Mouse (Mus musculus): ENCODE results near the gene Igfbp2. TPM values are rescaled to one million over a fixed set of nuclear protein-coding genes. Genes with fewer than 3 reads are reported as not detected.

Igfbp2 gene
- polyA plus RNA-seq, 1 experiment from 2014 or later = 446 TPM

DNA sequence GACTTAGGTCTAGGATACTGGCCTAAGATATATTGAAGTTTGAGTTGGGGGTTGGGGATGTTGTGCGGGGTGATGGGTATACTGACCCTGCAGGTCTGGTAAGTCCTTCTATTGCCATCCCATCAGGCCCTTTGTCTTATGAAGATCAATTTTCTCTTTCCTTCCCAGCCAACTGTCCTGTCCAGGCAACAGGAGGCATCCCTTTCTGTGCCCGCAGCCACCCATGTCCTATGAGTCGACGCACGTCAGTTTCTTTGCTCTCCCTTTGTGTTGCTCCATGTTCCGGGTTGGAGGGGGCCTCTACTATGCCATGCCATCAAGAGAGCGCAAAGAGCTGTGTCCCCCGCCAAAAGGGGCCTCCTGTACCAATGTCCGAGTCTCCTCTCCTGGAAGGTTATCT, 35.7 kb downstream of the Igfbp2 start:
- Histone ChIP-seq H3K27ac (replicated peaks; ENCODE audit: low read depth, low read length) (no peak overlapping the region), H3K4me3 (ENCODE audit: low read depth, low read length) (no peak overlapping the region), H3K4me1 (ENCODE audit: control insufficient read depth, insufficient read depth, low read length) (no peaks in the 10 kb centered on the region), H3K36me3 (ENCODE audit: control insufficient read depth, insufficient read depth, low read length) (peaks cover 65% of the 10 kb centered on the region), H3K27me3 (replicated peaks; ENCODE audit: control insufficient read depth, insufficient read depth, low read length) (no peaks in the 10 kb centered on the region), H3K9me3 (ENCODE audit: control insufficient read depth, low read length) (no peaks in the 10 kb centered on the region), H3K4me2 (ENCODE audit: low read depth, low read length) (no peak overlapping the region), H3K9ac (ENCODE audit: low read depth, low read length) (no peak overlapping the region)
- 91% methylated on average over 9 of the region's 9 CpGs for WGBS
- DNase-seq (ENCODE audit: low spot score) (no peak), ATAC-seq (ENCODE audit: low read depth) (no peak)

DNA sequence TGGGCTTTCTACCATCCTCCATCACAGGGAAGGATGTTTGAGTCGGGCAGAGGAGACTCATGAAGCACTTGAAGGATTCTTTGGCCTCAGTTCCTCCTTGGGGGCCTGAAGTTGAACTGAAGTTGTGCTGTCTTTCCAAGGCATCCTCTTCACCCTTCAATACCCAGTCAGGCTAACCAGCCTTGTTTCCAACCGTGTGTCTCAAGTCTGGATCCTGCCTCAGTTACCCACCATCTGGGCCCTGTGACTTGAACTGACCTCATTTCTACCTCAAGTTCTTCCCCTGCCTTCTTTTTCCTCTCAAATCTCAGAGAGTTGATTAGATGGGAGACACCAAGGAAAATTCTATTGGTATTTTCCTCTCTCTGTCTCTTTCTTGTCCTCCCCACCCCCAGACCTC, 36.2 kb downstream of the Igfbp2 start:
- no peak for ATAC-seq (ENCODE audit: low read depth)

DNA sequence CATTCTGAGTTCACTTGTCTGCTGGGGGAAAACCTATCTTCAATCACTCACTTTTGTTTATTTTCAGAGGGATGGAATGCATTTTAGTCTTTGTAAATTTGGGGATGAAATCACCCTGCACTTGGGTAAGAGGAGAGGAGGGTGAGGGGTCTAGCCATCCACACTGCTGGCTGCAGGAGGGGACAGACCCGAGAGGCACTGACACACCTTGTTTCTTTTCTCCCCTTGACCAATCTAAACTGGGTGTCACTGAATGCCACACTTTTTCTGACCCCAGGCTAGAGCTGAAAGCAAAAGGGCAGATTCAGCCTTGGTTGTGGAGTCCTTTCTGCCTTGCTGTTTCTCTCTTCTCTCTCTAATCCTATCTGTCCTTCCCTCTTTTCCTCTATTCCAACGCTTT, 37.4 kb downstream of the Igfbp2 start:
- Histone ChIP-seq H3K27me3 (replicated peaks; ENCODE audit: control insufficient read depth, insufficient read depth, low read length) (no peaks in the 10 kb centered on the region), H3K4me1 (ENCODE audit: control insufficient read depth, insufficient read depth, low read length) (no peaks in the 10 kb centered on the region), H3K4me2 (ENCODE audit: low read depth, low read length) (no peak overlapping the region), H3K27ac (replicated peaks; ENCODE audit: low read depth, low read length) (no peak overlapping the region), H3K36me3 (ENCODE audit: control insufficient read depth, insufficient read depth, low read length) (peaks cover 71% of the 10 kb centered on the region), H3K4me3 (ENCODE audit: low read depth, low read length) (no peak overlapping the region), H3K9ac (ENCODE audit: low read depth, low read length) (no peak overlapping the region), H3K9me3 (ENCODE audit: control insufficient read depth, low read length) (no peaks in the 10 kb centered on the region)
- WGBS = 60% methylated on average over 2 of the region's 2 CpGs
- ATAC-seq (ENCODE audit: low read depth) (no peak), DNase-seq (ENCODE audit: low spot score) (no peak)

More for the DNA sequence above, 36.2 kb downstream of the Igfbp2 start:
- Histone ChIP-seq H3K27me3 (replicated peaks; ENCODE audit: control insufficient read depth, insufficient read depth, low read length) (no peaks in the 10 kb centered on the region), H3K4me1 (ENCODE audit: control insufficient read depth, insufficient read depth, low read length) (no peaks in the 10 kb centered on the region), H3K4me2 (ENCODE audit: low read depth, low read length) (no peak overlapping the region), H3K9ac (ENCODE audit: low read depth, low read length) (no peak overlapping the region), H3K4me3 (ENCODE audit: low read depth, low read length) (no peak overlapping the region), H3K9me3 (ENCODE audit: control insufficient read depth, low read length) (no peaks in the 10 kb centered on the region), H3K36me3 (ENCODE audit: control insufficient read depth, insufficient read depth, low read length) (peaks cover 71% of the 10 kb centered on the region), H3K27ac (replicated peaks; ENCODE audit: low read depth, low read length) (no peak overlapping the region)
- 73% methylated on average over 2 of the region's 2 CpGs for whole genome bisulfite sequencing
- DNase-seq (ENCODE audit: low spot score) = no peak

DNA sequence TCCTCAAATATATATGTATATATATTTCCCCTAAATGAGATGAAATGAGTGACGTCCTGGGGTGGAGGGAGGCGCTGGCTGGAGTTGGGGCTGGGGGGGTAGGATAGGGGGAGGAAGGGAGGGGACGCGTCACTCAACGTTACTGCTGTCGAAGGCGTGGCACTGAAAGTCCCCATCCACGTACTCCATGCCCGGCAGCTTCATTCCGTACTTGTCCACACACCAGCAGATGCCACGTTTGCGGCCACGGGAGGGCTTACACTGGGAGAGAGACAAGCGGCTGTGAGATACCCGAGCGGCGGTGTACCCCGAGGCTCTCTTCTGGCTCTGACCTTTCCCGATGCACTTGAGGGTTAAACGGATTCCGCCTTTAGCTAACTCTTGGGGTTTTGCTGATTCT, 37.9 kb downstream of the Igfbp2 start:
- 80% methylated on average over 21 of the region's 21 CpGs for WGBS
- Histone ChIP-seq H3K27me3 (replicated peaks; ENCODE audit: control insufficient read depth, insufficient read depth, low read length) (no peaks in the 10 kb centered on the region), H3K9me3 (ENCODE audit: control insufficient read depth, low read length) (no peaks in the 10 kb centered on the region), H3K4me3 (ENCODE audit: low read depth, low read length) (no peak overlapping the region), H3K27ac (replicated peaks; ENCODE audit: low read depth, low read length) (no peak overlapping the region), H3K4me1 (ENCODE audit: control insufficient read depth, insufficient read depth, low read length) (0 out of 2 replicates have a peak, but pooled peaks cover under 1% of the 10 kb centered on the region), H3K36me3 (ENCODE audit: control insufficient read depth, insufficient read depth, low read length) (peaks cover 71% of the 10 kb centered on the region), H3K9ac (ENCODE audit: low read depth, low read length) (no peak overlapping the region), H3K4me2 (ENCODE audit: low read depth, low read length) (no peak overlapping the region)
- ATAC-seq (ENCODE audit: low read depth) (no peak), DNase-seq (ENCODE audit: low spot score) (no peak)

DNA sequence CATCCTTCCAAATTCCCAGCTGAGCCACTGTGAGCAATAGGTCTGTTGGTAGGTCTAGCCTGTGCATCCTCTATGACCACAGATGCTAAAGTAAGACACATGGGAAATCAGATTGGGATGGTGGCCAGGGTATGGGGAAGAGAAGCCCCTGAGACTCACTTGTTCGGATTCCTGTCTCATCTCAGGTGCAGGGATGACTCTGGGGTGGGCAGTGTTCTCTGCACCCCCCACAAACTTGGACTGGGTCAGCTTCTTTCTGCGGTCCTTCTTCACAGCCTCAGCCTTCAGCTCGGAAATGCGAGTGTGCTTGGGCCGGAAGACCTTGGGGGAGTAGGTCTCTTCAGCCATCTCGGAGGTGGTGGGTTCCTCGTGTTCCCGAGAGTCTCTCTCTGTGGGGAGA, 39.4 kb downstream of the Igfbp2 start:
- H3K36me3 ChIP-seq (ENCODE audit: control insufficient read depth, insufficient read depth, low read length) = peaks cover 61% of the 10 kb centered on the region
- no peak overlapping the region for H3K4me2 ChIP-seq (ENCODE audit: low read depth, low read length)
- no peak overlapping the region for H3K9ac ChIP-seq (ENCODE audit: low read depth, low read length)
- no peaks in the 10 kb centered on the region for H3K27me3 ChIP-seq (replicated peaks; ENCODE audit: control insufficient read depth, insufficient read depth, low read length)
- no peak for ATAC-seq (ENCODE audit: low read depth)
- DNase-seq (ENCODE audit: low spot score) = no peak
- no peak overlapping the region for H3K4me3 ChIP-seq (ENCODE audit: low read depth, low read length)
- 0 out of 2 replicates have a peak, but pooled peaks cover 5% of the 10 kb centered on the region for H3K4me1 ChIP-seq (ENCODE audit: control insufficient read depth, insufficient read depth, low read length)
- H3K27ac ChIP-seq (replicated peaks; ENCODE audit: low read depth, low read length) = no peak overlapping the region
- 80% methylated on average over 8 of the region's 8 CpGs for WGBS
- H3K9me3 ChIP-seq (ENCODE audit: control insufficient read depth, low read length) = no peaks in the 10 kb centered on the region

DNA sequence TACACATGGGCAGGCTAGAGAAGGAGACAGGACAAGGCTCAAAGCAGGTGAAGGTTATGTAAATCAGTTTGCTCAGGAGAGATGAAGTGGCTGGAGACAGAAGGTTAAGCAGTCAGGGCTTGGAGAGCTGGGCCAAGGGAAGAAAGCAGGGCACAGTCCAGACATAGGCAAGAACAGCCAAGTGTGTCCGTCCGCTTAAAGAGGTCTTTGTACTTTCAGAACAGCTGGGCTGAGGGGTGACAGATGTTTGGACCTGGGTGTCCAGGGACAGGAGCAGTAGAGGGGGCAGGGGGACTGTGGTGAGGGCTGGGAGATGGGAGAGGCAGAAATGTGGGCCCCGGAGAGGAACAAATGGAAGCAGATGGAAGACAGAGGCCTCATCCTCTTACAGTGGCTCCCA, 40.0 kb downstream of the Igfbp2 start:
- peak; percentile 6; the same call in 1 of the 2 replicates for ATAC-seq (ENCODE audit: low read depth)
- peaks cover 56% of the 10 kb centered on the region for H3K36me3 ChIP-seq (ENCODE audit: control insufficient read depth, insufficient read depth, low read length)

DNA sequence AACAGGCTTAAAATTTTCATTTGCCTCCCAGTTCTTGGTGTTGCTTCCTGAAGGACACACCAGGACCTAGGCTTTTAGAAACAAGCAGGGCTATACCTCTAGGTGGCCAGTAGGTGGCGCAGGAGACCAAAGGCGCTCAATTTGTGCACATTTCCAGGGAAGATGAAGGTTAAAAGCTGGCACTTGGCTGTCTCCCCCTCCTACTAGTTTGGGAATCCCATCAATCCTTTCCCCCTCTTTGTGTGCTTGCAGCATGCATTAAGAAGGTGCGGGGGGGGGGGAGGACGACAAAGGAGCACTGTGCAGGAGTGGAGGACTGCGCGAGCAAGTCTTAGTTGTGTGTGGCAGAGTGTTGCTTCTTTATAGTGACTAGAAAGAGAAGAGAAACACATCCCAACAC, 41.6 kb downstream of the Igfbp2 start:
- H3K9ac ChIP-seq (ENCODE audit: low read depth, low read length) = no peak overlapping the region
- peaks cover 39% of the 10 kb centered on the region for H3K36me3 ChIP-seq (ENCODE audit: control insufficient read depth, insufficient read depth, low read length)
- H3K4me3 ChIP-seq (ENCODE audit: low read depth, low read length) = no peak overlapping the region
- 22% methylated on average over 6 of the region's 6 CpGs for WGBS
- H3K4me1 ChIP-seq (ENCODE audit: control insufficient read depth, insufficient read depth, low read length) = peaks cover 18% of the 10 kb centered on the region; the same call in 1 of the 2 replicates
- no peaks in the 10 kb centered on the region for H3K27me3 ChIP-seq (replicated peaks; ENCODE audit: control insufficient read depth, insufficient read depth, low read length)
- no peak overlapping the region for H3K27ac ChIP-seq (replicated peaks; ENCODE audit: low read depth, low read length)
- DNase-seq (ENCODE audit: low spot score) = peak; percentile 84
- H3K4me2 ChIP-seq (ENCODE audit: low read depth, low read length) = no peak overlapping the region
- ATAC-seq (ENCODE audit: low read depth) = peak; percentile 27; the same call in 1 of the 2 replicates
- no peaks in the 10 kb centered on the region for H3K9me3 ChIP-seq (ENCODE audit: control insufficient read depth, low read length)

More for the DNA sequence above, 40.0 kb downstream of the Igfbp2 start:
- no peak overlapping the region for H3K4me3 ChIP-seq (ENCODE audit: low read depth, low read length)
- 86% methylated on average over 3 of the region's 3 CpGs for WGBS
- H3K27me3 ChIP-seq (replicated peaks; ENCODE audit: control insufficient read depth, insufficient read depth, low read length) = no peaks in the 10 kb centered on the region
- H3K9ac ChIP-seq (ENCODE audit: low read depth, low read length) = no peak overlapping the region
- 0 out of 2 replicates have a peak, but pooled peaks cover 7% of the 10 kb centered on the region for H3K4me1 ChIP-seq (ENCODE audit: control insufficient read depth, insufficient read depth, low read length)
- DNase-seq (ENCODE audit: low spot score) = no peak
- no peak overlapping the region for H3K4me2 ChIP-seq (ENCODE audit: low read depth, low read length)
- no peak overlapping the region; the same call in 1 of the 2 replicates for H3K27ac ChIP-seq (replicated peaks; ENCODE audit: low read depth, low read length)
- no peaks in the 10 kb centered on the region for H3K9me3 ChIP-seq (ENCODE audit: control insufficient read depth, low read length)

DNA sequence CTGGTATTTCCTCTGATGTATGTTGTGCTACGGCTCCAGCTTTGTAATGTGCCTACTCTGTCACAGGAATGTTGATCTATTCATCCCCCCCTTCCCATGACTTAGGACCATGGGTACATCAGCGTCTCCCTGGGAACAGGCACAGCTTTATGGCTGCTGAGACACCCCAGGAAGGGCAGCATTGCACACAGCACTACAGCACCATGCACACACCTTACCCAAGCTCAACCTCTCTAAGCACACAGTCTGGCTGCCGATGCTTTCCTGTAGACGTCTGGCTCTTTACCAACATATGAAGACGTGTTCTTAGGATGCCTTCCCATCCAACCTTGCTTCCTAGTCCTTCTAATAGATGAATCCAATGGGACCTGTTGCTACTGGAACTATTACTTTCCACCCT, 42.1 kb downstream of the Igfbp2 start:
- H3K4me2 ChIP-seq (ENCODE audit: low read depth, low read length) = no peak overlapping the region
- peaks cover 18% of the 10 kb centered on the region; the same call in 1 of the 2 replicates for H3K4me1 ChIP-seq (ENCODE audit: control insufficient read depth, insufficient read depth, low read length)
- H3K27ac ChIP-seq (replicated peaks; ENCODE audit: low read depth, low read length) = no peak overlapping the region
- H3K36me3 ChIP-seq (ENCODE audit: control insufficient read depth, insufficient read depth, low read length) = peaks cover 34% of the 10 kb centered on the region
- WGBS = 62% methylated on average over 5 of the region's 5 CpGs
- H3K4me3 ChIP-seq (ENCODE audit: low read depth, low read length) = no peak overlapping the region
- ATAC-seq (ENCODE audit: low read depth) (no peak), DNase-seq (ENCODE audit: low spot score) (no peak)
- no peaks in the 10 kb centered on the region for H3K9me3 ChIP-seq (ENCODE audit: control insufficient read depth, low read length)
- no peaks in the 10 kb centered on the region for H3K27me3 ChIP-seq (replicated peaks; ENCODE audit: control insufficient read depth, insufficient read depth, low read length)
- H3K9ac ChIP-seq (ENCODE audit: low read depth, low read length) = no peak overlapping the region

DNA sequence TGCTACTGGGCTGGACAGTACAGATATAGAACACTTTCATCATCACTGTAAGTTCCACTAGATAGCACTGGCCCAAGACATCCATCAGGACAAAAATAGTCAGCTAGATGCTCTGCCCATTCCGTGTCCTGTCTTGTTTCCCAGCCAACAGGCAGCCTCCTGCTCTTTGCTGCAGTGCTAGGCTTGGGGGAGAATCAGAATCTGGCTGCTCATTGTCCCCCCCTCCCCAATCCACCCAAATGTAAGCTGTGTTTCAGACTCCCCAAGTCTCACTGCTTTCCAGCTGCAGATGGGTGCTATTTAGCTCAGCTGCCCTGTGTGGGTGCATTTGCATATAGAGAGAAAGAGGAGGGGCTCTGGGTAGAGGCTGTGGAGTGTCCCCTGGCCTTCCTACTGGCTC, 43.0 kb downstream of the Igfbp2 start:
- WGBS = 23% methylated on average over 1 of the region's 1 CpGs
- Histone ChIP-seq H3K4me3 (ENCODE audit: low read depth, low read length) (no peak overlapping the region), H3K9ac (ENCODE audit: low read depth, low read length) (no peak overlapping the region), H3K4me2 (ENCODE audit: low read depth, low read length) (no peak overlapping the region), H3K27me3 (replicated peaks; ENCODE audit: control insufficient read depth, insufficient read depth, low read length) (0 out of 2 replicates have a peak, but pooled peaks cover 5% of the 10 kb centered on the region), H3K27ac (replicated peaks; ENCODE audit: low read depth, low read length) (no peak overlapping the region), H3K36me3 (ENCODE audit: control insufficient read depth, insufficient read depth, low read length) (peaks cover 25% of the 10 kb centered on the region), H3K4me1 (ENCODE audit: control insufficient read depth, insufficient read depth, low read length) (peaks cover 18% of the 10 kb centered on the region; the same call in 1 of the 2 replicates), H3K9me3 (ENCODE audit: control insufficient read depth, low read length) (no peaks in the 10 kb centered on the region)
- DNase-seq (ENCODE audit: low spot score) (no peak), ATAC-seq (ENCODE audit: low read depth) (no peak)

Measured in embryonic facial prominence, embryonic 14.5 days (tissue).